Mouse (Mus musculus): ENCODE measurements at regions not wholly inside any gene's neighbourhood (a gene's known extent, or its start where the extent isn't known, plus 50 kb on each side); places are given as distances from the start of the nearest gene placed in this dataset.

DNA sequence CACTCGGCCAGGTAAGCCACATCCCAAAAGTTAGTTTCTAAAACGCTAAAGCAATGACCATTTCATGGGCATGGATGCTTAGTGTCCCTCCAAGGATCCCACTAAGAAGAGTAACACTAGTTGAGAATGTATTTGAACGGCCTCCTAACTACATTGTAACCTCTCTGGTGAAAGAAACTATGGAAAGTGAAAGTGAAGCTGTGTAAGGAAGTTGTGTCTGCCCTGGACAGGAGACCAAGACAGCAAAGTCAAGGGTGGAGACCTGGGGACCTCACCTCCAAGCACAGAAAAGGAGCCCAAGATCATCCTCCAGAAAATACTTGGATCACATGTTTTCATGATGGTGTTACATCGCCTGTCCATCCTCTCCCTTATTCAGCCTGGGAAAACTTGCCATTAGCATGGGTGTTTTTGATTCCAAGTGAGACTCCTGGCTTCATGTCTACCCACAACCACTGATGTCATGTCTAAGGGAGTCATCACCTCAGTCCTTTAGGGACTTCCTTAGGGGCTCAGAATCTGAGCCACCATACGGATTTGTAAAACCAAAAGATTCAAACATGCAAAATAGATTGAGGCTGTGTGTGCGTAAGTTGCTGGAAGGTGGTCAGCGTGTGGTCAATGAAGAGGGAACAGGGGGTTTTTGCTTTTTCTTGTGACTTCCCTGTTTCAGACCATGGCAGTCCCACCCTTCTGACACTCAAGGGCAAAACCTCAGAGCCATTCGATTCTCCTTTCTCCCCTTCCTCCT, 62.4 kb upstream of the 1700016C15Rik start:
- CTCF ChIA-PET, result interaction anchor here (1.0 kb wide), 1 partner anchor 17 kb away, joined by 3 read pairs; no protein-coding TSS in a partner anchor

DNA sequence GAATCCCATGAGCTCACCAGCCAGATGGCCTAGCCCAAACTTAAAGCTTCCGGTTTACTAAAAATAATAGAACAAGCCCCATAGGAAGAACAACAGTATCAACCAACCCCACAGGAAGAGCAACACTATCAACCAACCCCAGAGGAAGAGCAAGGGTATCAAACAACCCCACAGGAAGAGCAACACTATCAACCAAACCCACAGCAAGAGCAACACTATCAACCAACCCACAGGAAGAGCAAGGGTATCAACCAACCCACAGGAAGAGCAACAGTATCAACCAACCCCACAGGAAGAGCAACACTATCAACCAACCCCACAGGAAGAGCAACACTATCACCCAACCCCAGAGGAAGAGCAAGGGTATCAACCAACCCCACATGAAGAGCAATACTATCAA, 59.0 kb upstream of the 1700016C15Rik start:
- CTCF ChIA-PET, result no interaction called here

DNA sequence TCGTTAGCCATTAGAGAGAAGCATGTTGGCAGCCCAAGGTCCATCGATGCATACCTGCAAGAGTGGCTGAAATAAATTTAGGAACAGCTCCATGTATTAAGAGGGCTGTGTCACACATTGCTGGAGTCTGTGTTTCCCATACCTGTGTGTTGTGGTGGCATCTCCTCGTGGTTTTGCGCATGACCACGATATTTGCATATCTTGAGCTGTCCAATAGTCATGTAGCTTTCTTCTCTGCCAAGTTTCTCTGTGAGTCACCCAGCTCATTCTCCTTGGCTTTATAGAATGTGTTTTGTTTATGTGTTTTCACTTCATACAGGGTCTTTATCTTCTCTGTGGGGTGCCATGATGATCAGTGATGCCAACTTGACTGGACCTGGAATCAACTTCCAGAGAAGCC, 53.0 kb upstream of the 1700016C15Rik start:
- CTCF ChIA-PET, result no interaction called here

DNA sequence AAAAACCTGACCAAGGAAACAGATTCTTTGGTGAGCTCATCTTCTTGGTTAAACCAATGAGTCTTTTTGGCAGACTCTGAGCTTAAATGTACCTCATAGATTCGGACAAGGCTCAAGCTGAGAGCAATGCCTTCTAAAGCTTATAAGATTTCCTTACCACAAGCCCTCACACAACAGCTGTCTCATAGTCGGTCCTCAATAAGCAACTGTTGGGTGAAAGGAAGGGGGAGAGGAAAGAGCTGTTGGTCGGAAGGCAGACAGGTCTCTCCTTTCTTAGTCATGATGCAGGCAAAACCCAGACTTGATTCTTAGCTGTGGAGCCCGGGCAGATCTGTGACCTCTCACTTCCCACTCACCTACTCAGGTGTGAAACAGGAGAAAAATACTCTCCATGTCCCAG, 50.8 kb upstream of the 1700016C15Rik start:
- CTCF ChIA-PET, result interaction anchor here (0.7 kb wide), 1 partner anchor 220 kb away, joined by 3 read pairs; no protein-coding TSS in a partner anchor

Data from spleen, embryonic (tissue).